Mouse (Mus musculus): ENCODE results near the gene Ppp1r12c. TPM values are rescaled to one million over a fixed set of nuclear protein-coding genes. Genes with fewer than 3 reads are reported as not detected.

The Ppp1r12c gene
- total and polyA plus RNA-seq, 3 experiments, result 55.8 to 103 (median 71.0) TPM

DNA sequence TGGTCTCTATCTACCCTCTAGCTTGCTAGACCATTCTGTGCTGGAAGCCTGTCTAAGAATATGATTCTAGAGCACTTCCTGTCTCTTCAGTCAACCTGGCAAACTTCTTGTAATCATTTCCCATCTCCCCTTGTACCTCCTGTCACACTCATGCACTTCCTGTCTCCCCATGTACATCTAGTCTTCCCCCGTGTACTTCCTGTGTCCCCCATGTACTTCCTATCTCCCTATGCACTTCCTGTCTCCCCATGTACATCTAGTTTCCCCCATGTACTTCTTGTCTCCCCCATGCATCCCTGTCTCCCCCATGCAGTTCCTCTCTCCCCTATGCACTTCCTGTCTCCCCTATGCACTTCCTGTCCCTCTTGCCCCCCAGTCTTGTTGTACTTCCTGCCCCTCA, 17.0 kb upstream of the Ppp1r12c start:
- Histone ChIP-seq H3K4me3 (replicated peaks in 1 of 3; ENCODE audit: low read depth in 2 of 3, low read length in 2 of 3, poor library complexity in 1 of 3) (no peak overlapping the region), H3K27ac (ENCODE audit: insufficient read depth, low read depth) (no peak overlapping the region)

GRCm38 (mm10) chr7:4516332-4517050, 15.0 kb upstream of the Ppp1r12c start, which contains the start of gene Tnnt1:
Tnnt1 (minus strand) TSS chr7:4516382.
- Histone ChIP-seq H3K4me3 (replicated peaks in 1 of 3; ENCODE audit: low read depth in 2 of 3, low read length in 2 of 3, poor library complexity in 1 of 3) (no peak within 1 kb of the TSS), H3K4me2 (ENCODE audit: insufficient read depth, low read depth, poor library complexity, severe bottlenecking) (no peak within 1 kb of the TSS), H3K27me3 (replicated peaks) (no peaks in the 10 kb centered on the region), H3K4me1 (ENCODE audit: control insufficient read depth in 1 of 2, insufficient read depth in 2 of 2) (peaks cover 8 to 26% of the 10 kb centered on the region in 2 experiments; a peak in 3 of 4 replicates), H3K79me2 (replicated peaks; ENCODE audit: control insufficient read depth, extremely low read depth, insufficient read depth, poor library complexity, severe bottlenecking) (no peaks in the 10 kb centered on the region), H3K9me3 (replicated peaks; ENCODE audit: low read length) (no peaks in the 10 kb centered on the region), H3K9ac (ENCODE audit: insufficient read depth, low read depth) (no peak within 1 kb of the TSS), H3K36me3 (replicated peaks in 1 of 2; ENCODE audit: control insufficient read depth in 1 of 2, insufficient read depth in 1 of 2, low read length in 1 of 2) (no peaks in the 10 kb centered on the region), H3K27ac (ENCODE audit: insufficient read depth, low read depth) (no peak within 1 kb of the TSS)
- no peak for TF ChIP-seq MAFK (IDR thresholded peaks at IDR 0.05; ENCODE audit: insufficient replicate concordance, low read length)
- TF ChIP-seq SMC3 (IDR thresholded peaks at IDR 0.05; ENCODE audit: low read depth, low read length), result no peak
- no peak for TF ChIP-seq MXI1 (IDR thresholded peaks at IDR 0.05; ENCODE audit: low read depth, low read length)
- TF ChIP-seq MEF2A (IDR thresholded peaks at IDR 0.05; ENCODE audit: borderline replicate concordance, low read depth, low read length), result no peak
- TF ChIP-seq USF2 (conservative IDR thresholded peaks at IDR 0.05; ENCODE audit: low read depth, low read length), result no peak
- no peak for TF ChIP-seq TBP (conservative IDR thresholded peaks at IDR 0.05; ENCODE audit: low read depth, low read length)
- TF ChIP-seq NRF1 (IDR thresholded peaks at IDR 0.05; ENCODE audit: low read depth, low read length), result no peak
- TF ChIP-seq GABPA (IDR thresholded peaks at IDR 0.05; ENCODE audit: insufficient replicate concordance, low read depth, low read length), result no peak
- TF ChIP-seq SIN3A (IDR thresholded peaks at IDR 0.05; ENCODE audit: low read length), result no peak
- TF ChIP-seq USF1 (IDR thresholded peaks at IDR 0.05; ENCODE audit: low read depth, low read length), result no peak
- TF ChIP-seq BHLHE40 (IDR thresholded peaks at IDR 0.05; ENCODE audit: low read depth, low read length), result no peak
- no peak for TF ChIP-seq UBTF (IDR thresholded peaks at IDR 0.05; ENCODE audit: low read depth, low read length)
- no peak for TF ChIP-seq MAZ (IDR thresholded peaks at IDR 0.05; ENCODE audit: low read depth, low read length)
- no peak for TF ChIP-seq MAX (IDR thresholded peaks at IDR 0.05; ENCODE audit: low read length)
- dilution Hi-C loops (cut with MboI; ENCODE audit: extremely low pct_ligation_motif_present, extremely low pct_unique_long_range_greater_than_20kb, low sequenced_read_pairs) (no loop called here), in situ Hi-C loops (cut with MboI; ENCODE audit: low pct_ligation_motif_present, low pct_unique_long_range_greater_than_20kb, low sequenced_read_pairs) (loop anchor here (10.0 kb wide), 1 partner anchor 392 kb away; no protein-coding TSS in a partner anchor)
- DNase-seq (ENCODE audit: extremely low read depth), result no peak

More for the DNA sequence above, 17.0 kb upstream of the Ppp1r12c start:
- H3K9me3 ChIP-seq (replicated peaks; ENCODE audit: low read length), result no peaks in the 10 kb centered on the region
- no peak overlapping the region for H3K9ac ChIP-seq (ENCODE audit: insufficient read depth, low read depth)
- no peaks in the 10 kb centered on the region for H3K79me2 ChIP-seq (replicated peaks; ENCODE audit: control insufficient read depth, extremely low read depth, insufficient read depth, poor library complexity, severe bottlenecking)
- TF ChIP-seq MAX (IDR thresholded peaks at IDR 0.05; ENCODE audit: low read length) (no peak), NELFE (IDR thresholded peaks at IDR 0.05; ENCODE audit: low read depth, low read length) (no peak), MEF2A (IDR thresholded peaks at IDR 0.05; ENCODE audit: borderline replicate concordance, low read depth, low read length) (no peak), ELF1 (IDR thresholded peaks at IDR 0.05; ENCODE audit: low read depth, low read length) (no peak), E2F4 (IDR thresholded peaks at IDR 0.05; ENCODE audit: insufficient replicate concordance, low read depth, low read length) (no peak), USF2 (conservative IDR thresholded peaks at IDR 0.05; ENCODE audit: low read depth, low read length) (no peak), POLR2A (IDR thresholded peaks at IDR 0.05; ENCODE audit: low read depth, low read length) (no peak), RCOR1 (conservative IDR thresholded peaks at IDR 0.05; ENCODE audit: low read depth, low read length) (no peak), ZNF384 (IDR thresholded peaks at IDR 0.05; ENCODE audit: low read depth, low read length) (no peak), ZKSCAN1 (IDR thresholded peaks at IDR 0.05; ENCODE audit: borderline replicate concordance, low read depth, low read length) (no peak), MAZ (IDR thresholded peaks at IDR 0.05; ENCODE audit: low read depth, low read length) (no peak), ZMIZ1 (IDR thresholded peaks at IDR 0.05; ENCODE audit: low read depth, low read length) (no peak), TCF12 (IDR thresholded peaks at IDR 0.05; ENCODE audit: low read depth, low read length) (no peak), CTCF (conservative IDR thresholded peaks at IDR 0.05 in 1 of 2, IDR thresholded peaks at IDR 0.05 in 1 of 2; ENCODE audit: low read depth in 2 of 2, low read length in 2 of 2) (no peak), SMC3 (IDR thresholded peaks at IDR 0.05; ENCODE audit: low read depth, low read length) (no peak), MAFK (IDR thresholded peaks at IDR 0.05; ENCODE audit: insufficient replicate concordance, low read length) (no peak)
- no peaks in the 10 kb centered on the region for H3K27me3 ChIP-seq (replicated peaks)
- dilution Hi-C loops (cut with MboI; ENCODE audit: extremely low pct_ligation_motif_present, extremely low pct_unique_long_range_greater_than_20kb, low sequenced_read_pairs), result no loop called here
- in situ Hi-C loops (cut with MboI; ENCODE audit: low pct_ligation_motif_present, low pct_unique_long_range_greater_than_20kb, low sequenced_read_pairs), result loop anchor here (10.0 kb wide), 1 partner anchor 394 kb away; no protein-coding TSS in a partner anchor
- DNase-seq (ENCODE audit: extremely low read depth), result no peak
- no peaks in the 10 kb centered on the region for H3K36me3 ChIP-seq (replicated peaks in 1 of 2; ENCODE audit: control insufficient read depth in 1 of 2, insufficient read depth in 1 of 2, low read length in 1 of 2)
- no peak overlapping the region for H3K4me2 ChIP-seq (ENCODE audit: insufficient read depth, low read depth, poor library complexity, severe bottlenecking)
- peaks cover 6 to 21% of the 10 kb centered on the region in 2 experiments; a peak in 3 of 4 replicates for H3K4me1 ChIP-seq (ENCODE audit: control insufficient read depth in 1 of 2, insufficient read depth in 2 of 2)
